Mouse (Mus musculus) kidney, adult 9 months (tissue): ENCODE results near the gene 2610301B20Rik.
"Not testable (repeated sequence)": the region's sequence is repeated elsewhere in the genome, so short reads cannot be mapped to it uniquely, and the experiment has no call there.

ENCODE experiments used
- DNase-seq: peaks from one replicate; pipeline ENCODE4 v3.0.0; 2022

Gene 2610301B20Rik

GRCm38 (mm10) chr4:10873920-10874665 lies at the start of gene 2610301B20Rik:
2610301B20Rik (plus strand) TSS chr4:10874498.
- DNase-seq: peak; percentile 93

DNA sequence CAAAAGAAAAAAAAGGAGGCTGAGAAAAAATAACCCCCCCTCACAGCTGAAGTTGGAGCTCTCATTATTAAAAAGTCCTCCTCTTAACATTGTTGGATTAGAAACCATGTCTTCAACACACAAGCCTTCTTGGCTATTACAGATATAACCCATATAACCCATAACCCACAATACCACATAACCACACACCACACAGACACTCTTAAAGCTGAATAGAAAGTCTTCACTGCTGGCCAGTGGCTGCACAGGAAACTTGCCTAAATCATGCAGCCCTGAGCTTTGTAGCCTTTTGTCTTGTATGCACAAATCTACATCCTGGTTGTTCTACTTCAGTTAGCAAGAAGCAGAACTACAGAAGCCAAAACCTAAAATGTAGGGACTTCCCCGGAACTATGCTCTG lies 41.0 kb upstream of the 2610301B20Rik start:
- DNase-seq: no peak

GRCm38 (mm10) chr4:10835252-10836051 lies 38.8 kb upstream of the 2610301B20Rik start:
- peak; percentile 21 for DNase-seq

DNA sequence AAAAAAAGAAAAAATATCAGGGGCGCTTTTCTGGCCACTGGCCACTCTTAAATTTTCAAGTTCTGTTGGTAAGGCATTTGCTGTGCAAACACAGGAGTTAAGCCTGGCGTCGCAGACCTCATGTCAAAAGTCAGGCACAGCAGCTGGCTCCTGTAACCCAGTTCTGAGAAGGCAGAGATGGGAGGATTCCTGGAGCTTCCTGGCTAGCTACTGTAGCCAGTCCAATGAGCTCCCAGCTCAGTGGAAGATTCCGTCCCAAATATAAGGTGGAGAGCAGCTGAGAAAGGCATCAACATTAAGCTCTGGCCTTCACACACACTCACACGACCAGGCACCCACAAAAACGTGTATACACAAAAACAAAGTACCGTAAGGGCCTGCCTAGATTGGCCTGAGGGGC lies 28.4 kb upstream of the 2610301B20Rik start:
- no peak for DNase-seq

- DNase-seq: no peak
Observed at GRCm38 (mm10) chr4:10849812-10850211, 24.5 kb upstream of the 2610301B20Rik start.

DNA sequence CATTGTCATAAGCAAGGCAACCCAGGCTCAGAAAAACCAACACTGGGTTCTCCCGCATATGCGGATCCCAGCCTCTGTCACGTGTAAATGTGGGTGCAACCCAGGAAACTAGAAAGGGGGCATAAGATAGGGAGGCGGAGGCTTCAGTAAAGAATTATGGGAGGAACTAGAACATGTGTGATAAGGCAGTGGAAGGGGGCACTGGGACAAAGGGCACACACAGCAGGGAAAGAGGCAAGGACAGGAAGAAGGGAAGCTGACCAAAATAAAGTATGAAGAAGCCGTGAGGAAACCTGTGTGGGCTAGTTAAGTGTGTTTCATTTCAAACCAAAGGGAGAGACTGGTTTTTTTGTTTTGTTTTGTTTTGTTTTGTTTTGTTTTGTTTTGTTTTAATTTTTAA lies 23.3 kb upstream of the 2610301B20Rik start:
- DNase-seq: no peak

- no peak for DNase-seq
Observed at GRCm38 (mm10) chr4:10859174-10859573, 15.1 kb upstream of the 2610301B20Rik start.

- no peak for DNase-seq
Observed at GRCm38 (mm10) chr4:10859911-10860581, 14.3 kb upstream of the 2610301B20Rik start.

DNA sequence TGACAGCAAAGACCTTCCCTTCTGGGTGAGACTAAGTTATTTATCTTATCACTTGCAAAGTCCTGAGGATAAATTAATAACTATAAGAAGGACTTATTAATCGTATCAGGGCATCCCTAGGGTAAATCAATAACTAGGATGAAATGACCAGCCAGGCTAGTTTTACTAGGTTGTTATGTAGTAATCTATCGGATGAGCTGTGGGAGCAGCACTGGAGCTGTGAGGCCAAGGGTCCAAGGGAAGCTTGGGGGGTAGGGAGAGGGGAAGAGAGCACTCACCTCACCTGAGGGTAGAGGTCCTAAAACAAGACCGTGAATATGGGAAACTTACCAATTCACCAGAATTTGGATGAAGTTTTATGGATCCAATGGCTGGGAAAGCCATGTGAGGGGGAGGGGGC lies 13.5 kb upstream of the 2610301B20Rik start:
- DNase-seq: no peak

GRCm38 (mm10) chr4:10862882-10863281 lies 11.4 kb upstream of the 2610301B20Rik start:
- not testable (repeated sequence) for DNase-seq

GRCm38 (mm10) chr4:10872231-10872630 lies 2.1 kb upstream of the 2610301B20Rik start:
- no peak for DNase-seq

DNA sequence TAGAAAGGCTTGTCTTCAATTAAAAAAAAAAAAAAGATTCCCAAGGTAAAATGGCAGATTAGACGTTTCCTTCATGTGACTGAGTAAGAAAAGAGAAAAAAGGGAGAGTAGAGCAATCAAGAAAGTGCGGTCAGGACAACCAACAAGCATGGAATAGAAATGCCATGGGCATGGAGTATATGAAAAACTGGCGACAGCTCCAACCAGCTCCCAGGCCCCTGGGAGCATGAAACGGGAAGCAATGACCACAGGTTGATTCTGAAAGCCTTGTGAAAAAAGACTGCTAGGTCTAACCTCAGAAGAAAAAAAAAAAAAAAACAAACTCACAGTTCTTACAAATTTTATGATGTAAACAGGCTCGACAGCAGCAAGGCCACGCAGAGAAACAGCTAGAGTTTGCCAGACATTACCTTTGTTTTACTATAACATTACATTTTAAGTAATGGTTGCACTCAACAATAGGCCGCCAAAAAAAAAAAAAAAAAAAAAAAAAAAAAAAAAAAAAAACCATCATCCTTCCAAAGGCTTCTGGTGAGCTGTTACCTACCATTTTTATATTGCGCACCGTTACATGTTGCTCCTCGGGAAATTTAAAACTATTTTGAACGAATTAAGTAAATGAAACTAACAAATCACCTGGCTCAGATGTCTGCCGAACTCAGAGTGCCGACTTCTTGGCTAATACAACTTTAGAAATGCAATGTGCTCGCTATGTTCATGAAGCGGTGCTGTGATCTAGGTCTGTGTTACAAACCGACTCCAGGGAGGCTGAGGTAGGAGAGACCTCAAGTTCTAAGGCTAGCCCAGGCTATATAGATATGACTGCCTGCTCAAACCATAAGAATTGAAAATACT lies 1.4 kb upstream of the 2610301B20Rik start:
- no peak for DNase-seq

GRCm38 (mm10) chr4:10873549-10873919 lies 764 bp upstream of the 2610301B20Rik start:
- DNase-seq: no peak

DNA sequence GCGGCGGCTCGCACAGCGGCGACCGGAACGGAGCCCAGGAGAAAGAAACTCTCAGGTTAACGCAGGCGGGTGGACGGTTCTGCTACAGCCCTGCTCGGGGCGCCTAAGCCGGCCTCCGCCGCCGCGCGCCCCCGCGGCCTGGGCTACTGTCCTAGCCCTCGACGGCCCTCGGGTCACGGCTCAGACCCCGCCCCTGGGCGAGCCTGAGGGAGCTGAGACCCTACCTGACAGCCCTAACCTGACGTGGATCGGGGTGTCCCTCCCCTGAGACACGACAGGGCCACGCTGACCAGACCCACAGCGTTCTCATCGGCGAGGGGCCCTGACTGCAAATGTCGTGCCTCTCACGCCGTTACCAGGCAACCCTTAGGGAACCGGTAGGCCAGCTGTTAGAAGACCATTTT lies 422 bp downstream of the 2610301B20Rik start:
- peak; percentile 53 for DNase-seq

DNA sequence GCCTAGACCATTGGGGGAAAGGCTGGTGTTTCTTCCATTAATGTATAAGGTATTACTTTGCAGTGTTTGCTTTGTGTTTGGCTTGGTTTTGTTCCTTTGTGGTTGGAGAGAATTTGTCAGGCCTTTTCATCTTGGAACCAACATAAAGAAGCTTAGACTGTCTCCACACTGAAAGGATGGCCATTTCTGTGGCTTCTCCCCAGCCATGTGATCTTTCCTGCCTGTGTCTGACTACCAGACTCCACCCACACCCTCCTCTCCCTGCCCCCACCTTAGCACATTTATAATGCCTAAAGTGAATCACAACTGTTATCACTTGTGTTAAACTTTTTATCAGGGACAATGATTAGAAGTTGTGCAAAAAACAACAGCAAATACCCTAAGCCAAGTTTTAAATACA lies 1.1 kb downstream of the 2610301B20Rik start:
- peak; percentile 34 for DNase-seq

- DNase-seq: no peak
Observed at GRCm38 (mm10) chr4:10877057-10877456, 2.8 kb downstream of the 2610301B20Rik start.

- DNase-seq: no peak
Observed at GRCm38 (mm10) chr4:10883740-10884408, 9.6 kb downstream of the 2610301B20Rik start.

DNA sequence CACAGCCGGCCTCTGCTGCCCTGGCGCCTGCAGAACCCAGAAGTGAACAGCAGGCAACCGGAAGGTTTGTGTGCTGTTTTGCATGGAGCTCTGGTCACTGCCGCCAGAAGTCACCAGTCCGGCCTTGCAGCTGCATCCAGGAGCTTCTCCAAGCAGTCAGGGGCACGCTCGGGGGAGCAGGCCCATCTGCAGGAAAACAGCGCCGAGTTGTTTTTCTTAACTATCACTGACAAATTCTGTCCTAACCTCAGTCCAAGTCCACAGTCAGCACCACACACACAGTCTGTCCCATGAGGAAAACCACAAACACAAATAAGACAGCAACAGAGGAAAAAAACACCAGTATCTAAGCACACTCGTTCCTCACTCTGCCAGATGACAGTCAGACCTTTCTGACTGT lies 14.5 kb downstream of the 2610301B20Rik start:
- DNase-seq: no peak

GRCm38 (mm10) chr4:10896262-10896661 lies 22.0 kb downstream of the 2610301B20Rik start:
- DNase-seq: no peak

DNA sequence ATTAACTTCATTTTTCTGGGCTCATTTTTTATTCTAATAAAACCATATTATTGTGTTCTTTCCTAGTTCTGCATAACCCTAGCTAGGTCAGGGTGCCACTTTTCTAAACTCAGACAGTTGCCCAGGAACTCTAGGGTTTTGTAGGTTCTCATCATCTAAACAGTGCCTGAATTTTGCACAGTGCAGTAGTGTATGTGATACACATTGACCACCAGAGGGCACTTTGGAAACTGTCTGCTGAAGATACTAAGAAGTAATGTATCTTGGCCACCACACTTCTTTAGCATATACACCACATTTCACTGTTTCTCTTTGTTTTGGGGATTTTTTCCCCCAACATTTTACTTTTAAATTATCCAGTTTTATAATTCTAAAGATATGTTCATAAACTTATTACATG lies 22.6 kb downstream of the 2610301B20Rik start:
- DNase-seq: no peak

DNA sequence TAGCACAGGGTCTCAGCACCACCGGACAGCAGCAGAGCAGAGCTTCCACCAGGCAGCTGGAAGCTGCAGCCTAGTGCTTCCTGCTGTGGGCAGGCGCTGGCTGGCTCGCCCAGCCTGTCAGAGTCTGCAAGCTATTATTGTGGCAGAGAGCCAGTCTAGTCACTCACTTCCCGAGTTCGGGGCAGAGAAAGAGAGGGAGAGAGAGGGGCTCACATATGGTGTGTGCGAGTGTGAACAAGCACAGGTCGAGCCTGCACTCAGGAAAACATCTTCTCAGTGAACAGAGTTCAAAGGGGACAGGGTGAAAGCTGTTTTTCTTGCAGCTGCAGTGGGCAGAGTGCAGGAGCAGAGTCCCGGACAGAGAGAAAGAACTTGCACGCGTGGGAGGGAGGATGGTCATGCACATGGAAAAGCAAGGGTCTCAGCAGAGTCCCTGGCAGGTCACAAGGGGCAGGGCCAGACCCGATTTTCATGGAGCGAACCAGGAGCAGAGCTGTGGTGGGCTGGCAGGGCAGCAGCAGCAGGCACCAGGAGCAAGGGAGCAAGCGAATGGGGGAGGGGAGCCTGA lies 31.0 kb downstream of the 2610301B20Rik start:
- no peak for DNase-seq

GRCm38 (mm10) chr4:10911417-10911816 lies 37.1 kb downstream of the 2610301B20Rik start:
- DNase-seq: peak; percentile 73
